Mouse (Mus musculus) cerebellum, postnatal 14 days (tissue): ENCODE measurements at regions not wholly inside any gene's neighbourhood (a gene's known extent, or its start where the extent isn't known, plus 50 kb on each side); places are given as distances from the start of the nearest gene placed in this dataset.

ENCODE experiments used
- DNase-seq, 2 experiments: peaks; one replicate each; pipeline ENCODE4 v3.0.0; 2021; ENCODE audit warnings: mixed read lengths in 2 of 2

GRCm38 (mm10) chr19:57541693-57542314, 69.0 kb upstream of the Atrnl1 start:
- no peak for DNase-seq

- DNase-seq, result no peak
These were observed 68.3 kb upstream of the Atrnl1 start for GRCm38 (mm10) chr19:57542506-57542905.

GRCm38 (mm10) chr19:57543681-57544214, 67.1 kb upstream of the Atrnl1 start:
- DNase-seq, result peak; percentile 90 to 96

GRCm38 (mm10) chr19:57544229-57544879, 66.5 kb upstream of the Atrnl1 start:
- DNase-seq, result peak in 1 of 2 experiments; percentile 45

- DNase-seq, result no peak
These were observed 65.8 kb upstream of the Atrnl1 start for GRCm38 (mm10) chr19:57545071-57545470.

GRCm38 (mm10) chr19:57546039-57546438, 64.8 kb upstream of the Atrnl1 start:
- DNase-seq, result no peak

GRCm38 (mm10) chr19:57546519-57546918, 64.3 kb upstream of the Atrnl1 start:
- DNase-seq, result peak in 1 of 2 experiments; percentile 40

- no peak for DNase-seq
These were observed 62.7 kb upstream of the Atrnl1 start for GRCm38 (mm10) chr19:57548093-57548492.

- no peak for DNase-seq
These were observed 62.2 kb upstream of the Atrnl1 start for GRCm38 (mm10) chr19:57548661-57549060.

GRCm38 (mm10) chr19:57552964-57553740, 57.7 kb upstream of the Atrnl1 start:
- no peak for DNase-seq

- DNase-seq, result no peak
These were observed 56.7 kb upstream of the Atrnl1 start for GRCm38 (mm10) chr19:57554086-57554485.

- DNase-seq, result no peak
These were observed 55.5 kb upstream of the Atrnl1 start for GRCm38 (mm10) chr19:57555313-57555712.

GRCm38 (mm10) chr19:57558420-57558967, 52.3 kb upstream of the Atrnl1 start:
- DNase-seq, result no peak

- peak; percentile 40 to 47 for DNase-seq
These were observed 50.1 kb upstream of the Atrnl1 start for GRCm38 (mm10) chr19:57560757-57561156.
